Mouse (Mus musculus) intestine, embryonic 14.5 days (tissue): ENCODE measurements at regions not wholly inside any gene's neighbourhood (a gene's known extent, or its start where the extent isn't known, plus 50 kb on each side); places are given as distances from the start of the nearest gene placed in this dataset.

Source experiments
- ATAC-seq: fragments of 200-750 bp; cut with Nextera tagmentation; replicated peaks from 2 replicates; pipeline ENCODE4 v1.8.0; 2017; ENCODE audit warnings: low read depth, moderate number of reproducible peaks, moderate TSS enrichment, moderate library complexity; ENCODE audit not compliant: low FRiP score, low TSS enrichment
- DNase-seq: peaks from one replicate; pipeline ENCODE4 v3.0.0-alpha.2; 2018; ENCODE audit warnings: low spot score
- H3K27ac ChIP-seq: fragments of 300-500 bp; sonication (generic); 2 replicates; pipeline ENCODE4 v1.5.1; 2014; ENCODE audit warnings: low read depth, mild to moderate bottlenecking, control low read depth
- H3K27me3 ChIP-seq: fragments of 300-500 bp; sonication (generic); replicated peaks from 2 replicates; pipeline ENCODE4 v1.6.1; 2014; ENCODE audit warnings: low read length, control low read depth; ENCODE audit not compliant: control insufficient read depth, insufficient read depth
- H3K36me3 ChIP-seq: fragments of 300-500 bp; sonication (generic); 2 replicates; pipeline ENCODE4 v1.6.1; 2014; ENCODE audit warnings: low read length, control low read depth; ENCODE audit not compliant: control insufficient read depth, insufficient read depth
- H3K4me1 ChIP-seq: fragments of 300-500 bp; sonication (generic); replicated peaks from 2 replicates; pipeline ENCODE4 v1.6.1; 2014; ENCODE audit warnings: low read length, control low read depth, mixed read lengths; ENCODE audit not compliant: control insufficient read depth, insufficient read depth
- H3K4me2 ChIP-seq: fragments of 300-500 bp; sonication (generic); 2 replicates; pipeline ENCODE4 v1.6.1; 2014; ENCODE audit warnings: low read length
- H3K4me3 ChIP-seq: fragments of 300-500 bp; sonication (generic); 2 replicates; pipeline ENCODE4 v1.5.1; 2014; ENCODE audit warnings: low read depth, low read length, control low read depth, mixed read lengths
- H3K9ac ChIP-seq: fragments of 300-500 bp; sonication (generic); 2 replicates; pipeline ENCODE4 v1.6.1; 2014; ENCODE audit warnings: mild to moderate bottlenecking, low read length
- H3K9me3 ChIP-seq: fragments of 300-500 bp; sonication (generic); 2 replicates; pipeline ENCODE4 v1.6.1; 2016; ENCODE audit warnings: low read length, control low read depth; ENCODE audit not compliant: control insufficient read depth
- WGBS: fragments of 180-500 bp; shearing (Covaris S2); extraction: QIAGEN DNeasy Blood & Tissue Kit; methylation state at CpG from one replicate; pipeline ENCODE4 v1.1.7; 2014; 5-methylcytosine and 5-hydroxymethylcytosine counted together

DNA sequence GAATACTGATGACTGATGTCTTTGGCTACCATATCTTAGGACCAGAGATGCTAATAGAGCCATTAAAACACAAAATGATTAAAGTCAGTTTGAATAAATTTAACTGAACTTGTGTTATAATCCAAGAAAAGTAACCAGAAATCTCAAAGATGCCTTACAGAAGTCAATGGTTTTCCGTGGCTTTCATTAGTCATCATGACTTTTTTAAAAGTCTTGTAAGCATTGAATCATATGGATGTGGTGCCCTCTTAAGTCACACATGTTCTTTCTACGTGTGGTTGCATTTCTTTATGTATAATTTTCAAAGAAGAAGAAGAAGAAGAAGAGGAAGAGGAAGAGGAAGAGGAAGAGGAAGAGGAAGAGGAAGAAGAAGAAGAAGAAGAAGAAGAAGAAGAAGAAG lies 178.2 kb downstream of the Mreg start:
- 84% methylated on average over 2 of the region's 2 CpGs for WGBS
- no peaks in the 10 kb centered on the region for H3K36me3 ChIP-seq
- no peaks in the 10 kb centered on the region for H3K9me3 ChIP-seq
- no peak overlapping the region for H3K9ac ChIP-seq
- no peaks in the 10 kb centered on the region; the same call in 1 of the 2 replicates for H3K4me1 ChIP-seq
- no peak for DNase-seq
- H3K4me2 ChIP-seq = no peak overlapping the region
- H3K27ac ChIP-seq = no peak overlapping the region
- H3K4me3 ChIP-seq = no peak overlapping the region
- no peaks in the 10 kb centered on the region for H3K27me3 ChIP-seq
- no peak for ATAC-seq

DNA sequence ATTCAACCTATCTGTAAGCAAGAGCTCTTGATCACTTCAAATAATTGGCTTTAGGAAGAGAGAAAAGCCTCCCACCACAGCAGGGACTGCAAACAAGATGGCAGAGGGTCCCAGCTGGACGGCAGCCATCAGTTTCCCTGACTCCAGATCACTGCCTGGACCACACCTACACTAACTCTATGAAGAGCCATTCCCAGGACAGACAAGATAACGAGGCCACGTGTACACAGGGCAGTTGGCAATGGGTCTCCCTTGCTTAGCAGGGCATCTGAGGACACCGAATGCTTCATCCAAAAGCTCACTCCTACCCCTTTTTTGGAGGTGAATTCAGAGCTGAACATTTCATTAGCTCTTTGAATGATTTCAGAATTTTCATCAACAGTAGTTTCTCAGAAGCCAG lies 179.9 kb downstream of the Mreg start:
- 72% methylated on average over 4 of the region's 4 CpGs for WGBS
- DNase-seq = no peak

DNA sequence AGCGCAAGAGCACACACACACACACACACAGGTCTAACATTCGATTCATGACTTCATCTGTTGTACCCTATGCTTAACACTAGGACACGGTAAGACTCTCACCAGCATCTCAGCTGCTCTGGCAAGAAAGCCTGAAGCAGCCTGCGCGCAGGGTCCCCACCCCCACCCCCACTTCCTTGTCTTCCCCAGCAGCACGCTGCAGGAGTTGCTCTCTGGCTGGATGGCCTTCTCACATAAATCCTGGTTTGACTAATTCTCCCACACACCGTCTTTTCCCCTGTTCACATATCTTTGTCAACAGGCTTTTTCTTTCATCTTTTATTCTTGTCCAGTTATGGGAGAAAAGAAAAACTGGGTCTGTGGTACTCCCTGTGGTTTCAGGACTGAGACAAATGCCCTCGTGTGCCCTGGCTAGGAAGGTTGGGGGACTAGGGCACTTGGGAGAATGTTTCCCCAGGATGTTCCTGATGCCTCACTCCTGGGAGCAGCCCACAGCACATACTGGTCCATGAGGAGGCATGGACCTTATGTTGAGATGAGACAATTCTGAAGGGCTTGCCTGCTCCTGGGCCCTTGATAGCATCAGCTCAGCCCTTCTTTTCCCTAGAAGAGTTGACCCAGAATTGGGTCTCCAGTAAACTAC lies 181.2 kb downstream of the Mreg start:
- no peak for DNase-seq
- ATAC-seq = no peak

More for the DNA sequence above, 179.9 kb downstream of the Mreg start:
- Histone ChIP-seq H3K27me3 (no peaks in the 10 kb centered on the region), H3K4me1 (no peaks in the 10 kb centered on the region; the same call in 1 of the 2 replicates), H3K36me3 (no peaks in the 10 kb centered on the region), H3K9ac (no peak overlapping the region), H3K9me3 (no peaks in the 10 kb centered on the region), H3K4me2 (no peak overlapping the region), H3K27ac (no peak overlapping the region), H3K4me3 (no peak overlapping the region)
- no peak for ATAC-seq

GRCm38 (mm10) chr1:72029625-72030024 lies 182.5 kb downstream of the Mreg start:
- Histone ChIP-seq H3K4me2 (no peak overlapping the region), H3K9me3 (no peaks in the 10 kb centered on the region), H3K4me1 (no peaks in the 10 kb centered on the region; the same call in 1 of the 2 replicates), H3K27ac (no peak overlapping the region), H3K4me3 (no peak overlapping the region), H3K36me3 (no peaks in the 10 kb centered on the region), H3K27me3 (no peaks in the 10 kb centered on the region), H3K9ac (no peak overlapping the region)
- ATAC-seq (no peak), DNase-seq (no peak)
- WGBS = 34% methylated on average over 6 of the region's 6 CpGs

More for the DNA sequence above, 181.2 kb downstream of the Mreg start:
- 48% methylated on average over 8 of the region's 8 CpGs for WGBS
- Histone ChIP-seq H3K4me1 (no peaks in the 10 kb centered on the region; the same call in 1 of the 2 replicates), H3K27ac (no peak overlapping the region), H3K4me3 (no peak overlapping the region), H3K36me3 (no peaks in the 10 kb centered on the region), H3K4me2 (no peak overlapping the region), H3K9ac (no peak overlapping the region), H3K27me3 (no peaks in the 10 kb centered on the region), H3K9me3 (no peaks in the 10 kb centered on the region)

DNA sequence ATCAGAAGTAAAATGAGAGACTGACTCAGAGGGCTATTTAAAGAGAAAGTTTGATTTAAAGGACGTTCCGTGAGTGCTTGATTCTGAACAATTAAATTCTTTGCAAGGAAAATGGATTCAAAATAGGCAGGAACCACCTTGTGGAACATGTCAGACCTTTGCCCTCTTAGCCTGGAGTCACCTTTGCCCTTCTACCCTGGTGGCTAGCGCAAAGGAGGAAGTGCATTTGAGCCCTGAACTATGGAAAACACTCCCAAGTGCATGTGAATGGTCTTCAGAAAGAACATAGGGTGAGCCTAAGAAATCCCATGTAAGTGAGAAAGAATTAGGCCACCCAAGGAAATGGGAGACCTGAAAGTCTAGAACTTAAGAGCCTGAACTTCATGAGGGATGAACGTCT lies 185.2 kb downstream of the Mreg start:
- DNase-seq = no peak
- H3K27ac ChIP-seq = no peak overlapping the region
- no peaks in the 10 kb centered on the region for H3K27me3 ChIP-seq
- H3K4me2 ChIP-seq = no peak overlapping the region
- no peaks in the 10 kb centered on the region for H3K9me3 ChIP-seq
- 90% methylated on average over 4 of the region's 4 CpGs for WGBS
- no peaks in the 10 kb centered on the region; the same call in 1 of the 2 replicates for H3K4me1 ChIP-seq
- H3K9ac ChIP-seq = no peak overlapping the region
- no peaks in the 10 kb centered on the region for H3K36me3 ChIP-seq
- no peak for ATAC-seq
- H3K4me3 ChIP-seq = no peak overlapping the region

DNA sequence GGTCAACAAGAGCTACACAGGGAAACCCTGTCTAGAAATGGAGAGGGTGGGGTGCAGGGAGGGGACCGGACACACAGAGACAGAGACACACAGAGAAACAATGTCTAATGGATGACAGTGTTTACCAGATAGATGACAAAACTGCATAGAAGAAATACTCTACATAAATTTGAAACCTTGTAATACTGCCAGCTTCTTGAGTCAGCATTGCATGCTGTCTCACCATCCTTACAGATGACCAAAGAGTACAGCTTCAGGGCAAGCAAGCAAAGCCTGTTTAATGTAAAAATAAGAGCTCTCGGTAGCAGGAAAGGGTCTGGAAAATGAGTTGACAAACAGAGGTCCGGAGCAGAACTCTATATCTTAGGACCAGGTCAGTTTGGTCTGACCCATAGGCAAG lies 189.5 kb downstream of the Mreg start:
- H3K27ac ChIP-seq = no peak overlapping the region
- no peaks in the 10 kb centered on the region for H3K36me3 ChIP-seq
- H3K4me2 ChIP-seq = no peak overlapping the region
- no peaks in the 10 kb centered on the region for H3K27me3 ChIP-seq
- 60% methylated on average over 3 of the region's 3 CpGs for WGBS
- DNase-seq (no peak), ATAC-seq (no peak)
- H3K9me3 ChIP-seq = no peaks in the 10 kb centered on the region
- H3K4me1 ChIP-seq = no peaks in the 10 kb centered on the region
- H3K4me3 ChIP-seq = no peak overlapping the region
- H3K9ac ChIP-seq = no peak overlapping the region

GRCm38 (mm10) chr1:72018479-72019222 lies 193.5 kb downstream of the Mreg start:
- Histone ChIP-seq H3K9me3 (no peaks in the 10 kb centered on the region), H3K27ac (no peak overlapping the region), H3K27me3 (no peaks in the 10 kb centered on the region), H3K9ac (no peak overlapping the region), H3K36me3 (no peaks in the 10 kb centered on the region), H3K4me1 (no peaks in the 10 kb centered on the region), H3K4me2 (no peak overlapping the region), H3K4me3 (no peak overlapping the region)
- ATAC-seq = no peak
- 80% methylated on average over 4 of the region's 4 CpGs for WGBS
- DNase-seq = no peak

GRCm38 (mm10) chr1:72017814-72018478 lies 194.2 kb downstream of the Mreg start:
- Histone ChIP-seq H3K27ac (no peak overlapping the region), H3K4me3 (no peak overlapping the region), H3K9me3 (no peaks in the 10 kb centered on the region), H3K27me3 (no peaks in the 10 kb centered on the region), H3K4me2 (no peak overlapping the region), H3K9ac (no peak overlapping the region), H3K4me1 (no peaks in the 10 kb centered on the region), H3K36me3 (no peaks in the 10 kb centered on the region)
- ATAC-seq = no peak
- 65% methylated on average over 1 of the region's 1 CpGs for WGBS
- no peak for DNase-seq
